Mouse (Mus musculus): ENCODE results near the gene Aspdh. TPM values are rescaled to one million over a fixed set of nuclear protein-coding genes. Genes with fewer than 3 reads are reported as not detected.

Aspdh gene
- polyA plus RNA-seq, 1 experiment from 2014 or later = 3.1 TPM

GRCm38 (mm10) chr7:44435796-44436195, 29.4 kb upstream of the Aspdh start:
- Histone ChIP-seq H3K4me3 (ENCODE audit: low read length) (no peak overlapping the region), H3K4me1 (ENCODE audit: control insufficient read depth, insufficient read depth, low read depth, low read length) (peaks cover 23% of the 10 kb centered on the region), H3K4me2 (ENCODE audit: low read length) (no peak overlapping the region), H3K27me3 (replicated peaks; ENCODE audit: control insufficient read depth, insufficient read depth, low read length) (no peaks in the 10 kb centered on the region), H3K36me3 (ENCODE audit: control insufficient read depth, insufficient read depth, low read length) (no peaks in the 10 kb centered on the region), H3K9me3 (ENCODE audit: control insufficient read depth, low read length) (no peaks in the 10 kb centered on the region), H3K9ac (ENCODE audit: low read depth, low read length) (no peak overlapping the region), H3K27ac (ENCODE audit: low read depth, low read length) (no peak overlapping the region)
- WGBS = 75% methylated on average over 5 of the region's 5 CpGs
- ATAC-seq = no peak

- Histone ChIP-seq H3K9me3 (ENCODE audit: control insufficient read depth, low read length) (no peaks in the 10 kb centered on the region), H3K27ac (ENCODE audit: low read depth, low read length) (no peak overlapping the region), H3K27me3 (replicated peaks; ENCODE audit: control insufficient read depth, insufficient read depth, low read length) (no peaks in the 10 kb centered on the region), H3K4me2 (ENCODE audit: low read length) (no peak overlapping the region), H3K9ac (ENCODE audit: low read depth, low read length) (no peak overlapping the region), H3K36me3 (ENCODE audit: control insufficient read depth, insufficient read depth, low read length) (no peaks in the 10 kb centered on the region), H3K4me1 (ENCODE audit: control insufficient read depth, insufficient read depth, low read depth, low read length) (peaks cover 21% of the 10 kb centered on the region), H3K4me3 (ENCODE audit: low read length) (no peak overlapping the region)
- WGBS = 5% methylated on average over 1 of the region's 1 CpGs
- no peak for ATAC-seq
Measured at GRCm38 (mm10) chr7:44436267-44436666, 28.9 kb upstream of the Aspdh start.

GRCm38 (mm10) chr7:44437188-44437587, 28.0 kb upstream of the Aspdh start:
- Histone ChIP-seq H3K36me3 (ENCODE audit: control insufficient read depth, insufficient read depth, low read length) (no peaks in the 10 kb centered on the region), H3K9me3 (ENCODE audit: control insufficient read depth, low read length) (no peaks in the 10 kb centered on the region), H3K4me3 (ENCODE audit: low read length) (no peak overlapping the region), H3K4me2 (ENCODE audit: low read length) (no peak overlapping the region), H3K27ac (ENCODE audit: low read depth, low read length) (no peak overlapping the region), H3K4me1 (ENCODE audit: control insufficient read depth, insufficient read depth, low read depth, low read length) (peaks cover 13% of the 10 kb centered on the region), H3K9ac (ENCODE audit: low read depth, low read length) (no peak overlapping the region), H3K27me3 (replicated peaks; ENCODE audit: control insufficient read depth, insufficient read depth, low read length) (no peaks in the 10 kb centered on the region)
- ATAC-seq = no peak
- WGBS = 75% methylated on average over 1 of the region's 1 CpGs

- Histone ChIP-seq H3K9me3 (ENCODE audit: control insufficient read depth, low read length) (no peaks in the 10 kb centered on the region), H3K4me2 (ENCODE audit: low read length) (no peak overlapping the region), H3K27ac (ENCODE audit: low read depth, low read length) (no peak overlapping the region), H3K9ac (ENCODE audit: low read depth, low read length) (no peak overlapping the region), H3K27me3 (replicated peaks; ENCODE audit: control insufficient read depth, insufficient read depth, low read length) (no peaks in the 10 kb centered on the region), H3K4me3 (ENCODE audit: low read length) (no peak overlapping the region), H3K36me3 (ENCODE audit: control insufficient read depth, insufficient read depth, low read length) (no peaks in the 10 kb centered on the region), H3K4me1 (ENCODE audit: control insufficient read depth, insufficient read depth, low read depth, low read length) (peaks cover 11% of the 10 kb centered on the region)
- ATAC-seq = no peak
- WGBS = 57% methylated on average over 8 of the region's 8 CpGs
Measured at GRCm38 (mm10) chr7:44437933-44438332, 27.3 kb upstream of the Aspdh start.

GRCm38 (mm10) chr7:44439696-44440095, 25.5 kb upstream of the Aspdh start:
- Histone ChIP-seq H3K4me3 (ENCODE audit: low read length) (no peak overlapping the region), H3K36me3 (ENCODE audit: control insufficient read depth, insufficient read depth, low read length) (no peaks in the 10 kb centered on the region), H3K4me2 (ENCODE audit: low read length) (no peak overlapping the region), H3K27me3 (replicated peaks; ENCODE audit: control insufficient read depth, insufficient read depth, low read length) (no peaks in the 10 kb centered on the region), H3K27ac (ENCODE audit: low read depth, low read length) (no peak overlapping the region), H3K4me1 (ENCODE audit: control insufficient read depth, insufficient read depth, low read depth, low read length) (peaks cover 18% of the 10 kb centered on the region), H3K9ac (ENCODE audit: low read depth, low read length) (no peak overlapping the region), H3K9me3 (ENCODE audit: control insufficient read depth, low read length) (no peaks in the 10 kb centered on the region)
- WGBS = 72% methylated on average over 2 of the region's 2 CpGs
- ATAC-seq = no peak

GRCm38 (mm10) chr7:44440479-44440878, 24.7 kb upstream of the Aspdh start:
- Histone ChIP-seq H3K4me1 (ENCODE audit: control insufficient read depth, insufficient read depth, low read depth, low read length) (peaks cover 26% of the 10 kb centered on the region), H3K36me3 (ENCODE audit: control insufficient read depth, insufficient read depth, low read length) (0 out of 2 replicates have a peak, but pooled peaks cover 4% of the 10 kb centered on the region), H3K4me3 (ENCODE audit: low read length) (no peak overlapping the region), H3K4me2 (ENCODE audit: low read length) (no peak overlapping the region), H3K27me3 (replicated peaks; ENCODE audit: control insufficient read depth, insufficient read depth, low read length) (no peaks in the 10 kb centered on the region), H3K9me3 (ENCODE audit: control insufficient read depth, low read length) (no peaks in the 10 kb centered on the region), H3K27ac (ENCODE audit: low read depth, low read length) (no peak overlapping the region; the same call in 1 of the 2 replicates), H3K9ac (ENCODE audit: low read depth, low read length) (no peak overlapping the region)
- no peak for ATAC-seq
- 87% methylated on average over 1 of the region's 1 CpGs for WGBS

- Histone ChIP-seq H3K4me3 (ENCODE audit: low read length) (peak overlapping the region; percentile 74), H3K27me3 (replicated peaks; ENCODE audit: control insufficient read depth, insufficient read depth, low read length) (no peaks in the 10 kb centered on the region), H3K36me3 (ENCODE audit: control insufficient read depth, insufficient read depth, low read length) (0 out of 2 replicates have a peak, but pooled peaks cover 6% of the 10 kb centered on the region), H3K4me1 (ENCODE audit: control insufficient read depth, insufficient read depth, low read depth, low read length) (peaks cover 33% of the 10 kb centered on the region), H3K4me2 (ENCODE audit: low read length) (peak overlapping the region; percentile 85), H3K9me3 (ENCODE audit: control insufficient read depth, low read length) (no peaks in the 10 kb centered on the region), H3K27ac (ENCODE audit: low read depth, low read length) (peak overlapping the region; percentile 97), H3K9ac (ENCODE audit: low read depth, low read length) (peak overlapping the region; percentile 95)
- 18% methylated on average over 1 of the region's 1 CpGs for WGBS
- no peak for ATAC-seq
Measured at GRCm38 (mm10) chr7:44441180-44441579, 24.0 kb upstream of the Aspdh start.

- peak overlapping the region; percentile 97 for H3K27ac ChIP-seq (ENCODE audit: low read depth, low read length)
- H3K4me3 ChIP-seq (ENCODE audit: low read length) = peak overlapping the region; percentile 74
- 0% methylated on average over 14 of the region's 14 CpGs for WGBS
- no peaks in the 10 kb centered on the region for H3K27me3 ChIP-seq (replicated peaks; ENCODE audit: control insufficient read depth, insufficient read depth, low read length)
- H3K36me3 ChIP-seq (ENCODE audit: control insufficient read depth, insufficient read depth, low read length) = 0 out of 2 replicates have a peak, but pooled peaks cover 6% of the 10 kb centered on the region
- peak overlapping the region; percentile 85 for H3K4me2 ChIP-seq (ENCODE audit: low read length)
- peak overlapping the region; percentile 95 for H3K9ac ChIP-seq (ENCODE audit: low read depth, low read length)
- peak; percentile 80 for ATAC-seq
- peaks cover 38% of the 10 kb centered on the region for H3K4me1 ChIP-seq (ENCODE audit: control insufficient read depth, insufficient read depth, low read depth, low read length)
- no peaks in the 10 kb centered on the region for H3K9me3 ChIP-seq (ENCODE audit: control insufficient read depth, low read length)
Measured at GRCm38 (mm10) chr7:44441648-44442109, 23.5 kb upstream of the Aspdh start.

- ATAC-seq = peak; percentile 10
- Histone ChIP-seq H3K9me3 (ENCODE audit: control insufficient read depth, low read length) (no peaks in the 10 kb centered on the region), H3K4me1 (ENCODE audit: control insufficient read depth, insufficient read depth, low read depth, low read length) (peaks cover 41% of the 10 kb centered on the region), H3K4me2 (ENCODE audit: low read length) (peak overlapping the region; percentile 85), H3K9ac (ENCODE audit: low read depth, low read length) (peak overlapping the region; percentile 95), H3K36me3 (ENCODE audit: control insufficient read depth, insufficient read depth, low read length) (0 out of 2 replicates have a peak, but pooled peaks cover 6% of the 10 kb centered on the region), H3K27ac (ENCODE audit: low read depth, low read length) (peak overlapping the region; percentile 97), H3K27me3 (replicated peaks; ENCODE audit: control insufficient read depth, insufficient read depth, low read length) (no peaks in the 10 kb centered on the region), H3K4me3 (ENCODE audit: low read length) (peak overlapping the region; percentile 74)
- WGBS = 0% methylated on average over 14 of the region's 14 CpGs
Measured at GRCm38 (mm10) chr7:44442407-44442821, 22.8 kb upstream of the Aspdh start.

All from hindbrain, embryonic 16.5 days (tissue).